Mouse (Mus musculus) limb, embryonic 15.5 days (tissue): Measurements from ENCODE around the gene Sorbs1. TPM values are rescaled to one million over a fixed set of nuclear protein-coding genes. Genes with fewer than 3 reads are reported as not detected.

Experiments used
- ATAC-seq: fragments of 200-750 bp; cut with Nextera tagmentation; 2 replicates; pipeline ENCODE4 v1.8.0; 2017; ENCODE audit warnings: low read depth, moderate TSS enrichment; ENCODE audit not compliant: insufficient number of reproducible peaks, low FRiP score, low TSS enrichment
- H3K27ac ChIP-seq: fragments of 300-500 bp; sonication (generic); 2 replicates; pipeline ENCODE4 v1.5.1; 2015; ENCODE audit warnings: moderate library complexity, mild to moderate bottlenecking, inconsistent platforms
- H3K27me3 ChIP-seq: fragments of 300-500 bp; sonication (generic); 2 replicates; pipeline ENCODE4 v1.6.1; 2015; ENCODE audit warnings: inconsistent platforms
- H3K36me3 ChIP-seq: fragments of 300-500 bp; sonication (generic); 2 replicates; pipeline ENCODE4 v1.6.1; 2015; ENCODE audit warnings: inconsistent platforms
- H3K4me1 ChIP-seq: fragments of 300-500 bp; sonication (generic); 2 replicates; pipeline ENCODE4 v1.6.1; 2015; ENCODE audit warnings: inconsistent platforms
- H3K4me2 ChIP-seq: fragments of 300-500 bp; sonication (generic); 2 replicates; pipeline ENCODE4 v1.6.1; 2015; ENCODE audit warnings: mild to moderate bottlenecking, inconsistent platforms
- H3K4me3 ChIP-seq: fragments of 300-500 bp; sonication (generic); 2 replicates; pipeline ENCODE4 v1.5.1; 2015; ENCODE audit warnings: mild to moderate bottlenecking, inconsistent platforms
- H3K9ac ChIP-seq: fragments of 300-500 bp; sonication (generic); 2 replicates; pipeline ENCODE4 v1.6.1; 2015; ENCODE audit warnings: inconsistent platforms
- H3K9me3 ChIP-seq: fragments of 300-500 bp; sonication (generic); 2 replicates; pipeline ENCODE4 v1.6.1; 2016; ENCODE audit warnings: inconsistent platforms
- WGBS: fragments of 180-500 bp; shearing (Covaris S2); methylation state at CpG from one replicate; pipeline ENCODE4 v1.1.7; 2015; 5-methylcytosine and 5-hydroxymethylcytosine counted together
- polyA plus RNA-seq: library from polyadenylated mRNA; unstranded; fragments of >200 nt; fragmentation: Nextera tagmentation; extraction: Ambion mirVana; gene quantifications from 2 replicates; pipeline ENCODE4 v1.2.1, GENCODE M21; 2015

Gene Sorbs1
- polyA plus RNA-seq, 1 experiment from 2014 or later: 45.6 TPM

- H3K4me3 ChIP-seq: no peak overlapping the region
- H3K9me3 ChIP-seq: no peaks in the 10 kb centered on the region
- H3K36me3 ChIP-seq: no peaks in the 10 kb centered on the region
- no peak for ATAC-seq
- H3K27ac ChIP-seq: no peak overlapping the region
- peaks cover 16% of the 10 kb centered on the region; the same call in 1 of the 2 replicates for H3K4me1 ChIP-seq
- H3K9ac ChIP-seq: no peak overlapping the region
- no peaks in the 10 kb centered on the region for H3K27me3 ChIP-seq
- no peak overlapping the region for H3K4me2 ChIP-seq
- WGBS: 85% methylated on average over 10 of the region's 10 CpGs
Measured at GRCm38 (mm10) chr19:40434042-40434869, 79.3 kb downstream of the Sorbs1 start.

- no peak for ATAC-seq
- no peaks in the 10 kb centered on the region for H3K36me3 ChIP-seq
- H3K27me3 ChIP-seq: no peaks in the 10 kb centered on the region
- H3K27ac ChIP-seq: no peak overlapping the region
- H3K9me3 ChIP-seq: no peaks in the 10 kb centered on the region
- H3K4me1 ChIP-seq: peaks cover 19% of the 10 kb centered on the region; the same call in 1 of the 2 replicates
- WGBS: 66% methylated on average over 8 of the region's 8 CpGs
- no peak overlapping the region for H3K9ac ChIP-seq
- H3K4me2 ChIP-seq: no peak overlapping the region
- no peak overlapping the region for H3K4me3 ChIP-seq
Measured at GRCm38 (mm10) chr19:40433316-40433912, 80.2 kb downstream of the Sorbs1 start.

- H3K4me1 ChIP-seq: peaks cover 17% of the 10 kb centered on the region; the same call in 1 of the 2 replicates
- no peak overlapping the region for H3K4me3 ChIP-seq
- H3K27me3 ChIP-seq: no peaks in the 10 kb centered on the region
- H3K4me2 ChIP-seq: no peak overlapping the region
- H3K9me3 ChIP-seq: no peaks in the 10 kb centered on the region
- H3K27ac ChIP-seq: no peak overlapping the region
- no peaks in the 10 kb centered on the region for H3K36me3 ChIP-seq
- H3K9ac ChIP-seq: no peak overlapping the region
- ATAC-seq: no peak
- 61% methylated on average over 4 of the region's 4 CpGs for WGBS
Measured at GRCm38 (mm10) chr19:40431969-40432368, 81.6 kb downstream of the Sorbs1 start.

DNA sequence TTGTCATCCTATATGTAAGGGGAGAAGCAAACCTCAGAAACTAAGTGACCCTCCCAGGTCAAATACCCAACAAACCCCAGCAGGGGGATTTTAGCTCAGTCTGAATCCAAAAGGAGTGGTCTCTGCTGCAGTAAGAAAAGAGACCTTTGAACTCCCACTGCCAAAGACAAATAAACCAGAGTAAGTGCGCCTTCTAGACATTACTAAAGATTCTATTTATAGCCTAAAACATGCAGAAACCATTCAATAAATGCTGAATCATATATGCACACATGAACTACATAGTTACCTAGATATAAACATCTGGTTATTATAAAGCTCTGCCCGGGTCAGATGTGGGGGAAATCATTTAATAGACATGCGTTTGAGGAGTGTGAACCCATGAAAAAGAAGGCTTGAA lies 84.0 kb downstream of the Sorbs1 start:
- H3K36me3 ChIP-seq: no peaks in the 10 kb centered on the region

GRCm38 (mm10) chr19:40429169-40429568 lies 84.4 kb downstream of the Sorbs1 start:
- Histone ChIP-seq H3K4me1 (peaks cover 25% of the 10 kb centered on the region), H3K4me2 (no peak overlapping the region), H3K4me3 (no peak overlapping the region), H3K27ac (no peak overlapping the region), H3K27me3 (no peaks in the 10 kb centered on the region), H3K9me3 (no peaks in the 10 kb centered on the region), H3K36me3 (no peaks in the 10 kb centered on the region), H3K9ac (no peak overlapping the region)
- no peak for ATAC-seq
- 88% methylated on average over 3 of the region's 3 CpGs for WGBS

More for the DNA sequence above, 84.0 kb downstream of the Sorbs1 start:
- H3K27ac ChIP-seq: no peak overlapping the region
- H3K4me1 ChIP-seq: peaks cover 25% of the 10 kb centered on the region
- H3K27me3 ChIP-seq: no peaks in the 10 kb centered on the region
- no peaks in the 10 kb centered on the region for H3K9me3 ChIP-seq
- H3K9ac ChIP-seq: no peak overlapping the region
- H3K4me2 ChIP-seq: no peak overlapping the region
- no peak for ATAC-seq
- no peak overlapping the region for H3K4me3 ChIP-seq
- WGBS: 43% methylated on average over 3 of the region's 3 CpGs

DNA sequence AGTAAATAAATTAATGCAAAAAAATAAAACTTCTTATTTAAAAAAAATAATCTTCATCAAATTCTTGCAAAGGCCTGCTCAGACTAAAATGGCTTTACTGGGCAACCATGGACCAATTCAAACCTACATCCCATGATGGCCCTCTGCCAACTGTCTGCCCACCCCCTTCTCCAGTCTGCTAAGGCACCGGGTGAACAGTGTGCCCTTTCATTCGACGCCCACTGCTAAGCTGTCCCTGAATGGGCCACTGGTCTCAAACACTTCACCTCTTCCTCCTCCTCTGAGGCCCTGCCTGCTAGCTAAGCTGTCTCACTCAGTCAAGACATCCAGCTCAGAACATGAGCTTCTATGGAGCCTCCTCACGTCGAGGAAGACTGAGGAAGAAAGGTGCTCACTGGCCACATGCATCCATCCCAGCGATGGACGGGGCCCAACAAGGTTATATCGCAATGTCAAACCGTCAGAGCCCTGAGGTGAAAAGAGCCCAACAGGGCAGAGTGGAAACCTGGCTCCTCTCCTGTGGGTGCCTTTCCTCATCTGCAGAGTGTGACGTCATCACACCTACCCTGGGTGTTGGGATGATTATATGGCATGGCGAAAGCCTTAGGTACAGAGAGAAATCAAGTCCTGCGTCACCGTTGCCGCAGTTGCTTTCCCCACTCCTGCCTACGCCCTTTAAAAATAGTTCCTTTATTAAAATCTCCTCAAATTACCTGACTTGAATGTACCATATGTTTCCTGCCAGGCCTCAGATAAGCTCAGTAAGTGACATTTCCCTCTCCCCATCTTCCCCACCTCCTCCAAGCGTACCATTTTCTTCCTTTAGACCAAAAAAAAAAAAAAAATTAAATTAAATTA lies 87.2 kb downstream of the Sorbs1 start:
- no peaks in the 10 kb centered on the region for H3K27me3 ChIP-seq
- no peaks in the 10 kb centered on the region for H3K9me3 ChIP-seq
- H3K9ac ChIP-seq: no peak overlapping the region
- no peak overlapping the region for H3K4me2 ChIP-seq
- 68% methylated on average over 16 of the region's 16 CpGs for WGBS
- no peaks in the 10 kb centered on the region for H3K36me3 ChIP-seq
- H3K27ac ChIP-seq: peak overlapping the region; percentile 82
- peaks cover 16% of the 10 kb centered on the region for H3K4me1 ChIP-seq
- peak; percentile 80 for ATAC-seq
- no peak overlapping the region for H3K4me3 ChIP-seq

- no peak overlapping the region for H3K4me3 ChIP-seq
- no peak overlapping the region for H3K9ac ChIP-seq
Measured at GRCm38 (mm10) chr19:40425326-40425725, 88.3 kb downstream of the Sorbs1 start.

GRCm38 (mm10) chr19:40421037-40421436 lies 92.5 kb downstream of the Sorbs1 start:
- H3K9ac ChIP-seq: no peak overlapping the region
- H3K4me3 ChIP-seq: no peak overlapping the region
- H3K4me1 ChIP-seq: peaks cover 11% of the 10 kb centered on the region
- WGBS: 61% methylated on average over 7 of the region's 7 CpGs
- no peaks in the 10 kb centered on the region for H3K9me3 ChIP-seq
- H3K4me2 ChIP-seq: no peak overlapping the region
- H3K36me3 ChIP-seq: no peaks in the 10 kb centered on the region
- no peak for ATAC-seq
- no peaks in the 10 kb centered on the region for H3K27me3 ChIP-seq
- no peak overlapping the region for H3K27ac ChIP-seq

More at GRCm38 (mm10) chr19:40425326-40425725, 88.3 kb downstream of the Sorbs1 start:
- no peaks in the 10 kb centered on the region for H3K27me3 ChIP-seq
- 0 out of 2 replicates have a peak, but pooled peaks have one; percentile 27 for ATAC-seq
- H3K36me3 ChIP-seq: no peaks in the 10 kb centered on the region
- 20% methylated on average over 5 of the region's 5 CpGs for WGBS
- no peaks in the 10 kb centered on the region for H3K9me3 ChIP-seq
- peak overlapping the region; percentile 82 for H3K27ac ChIP-seq
- H3K4me1 ChIP-seq: peaks cover 16% of the 10 kb centered on the region
- no peak overlapping the region for H3K4me2 ChIP-seq

DNA sequence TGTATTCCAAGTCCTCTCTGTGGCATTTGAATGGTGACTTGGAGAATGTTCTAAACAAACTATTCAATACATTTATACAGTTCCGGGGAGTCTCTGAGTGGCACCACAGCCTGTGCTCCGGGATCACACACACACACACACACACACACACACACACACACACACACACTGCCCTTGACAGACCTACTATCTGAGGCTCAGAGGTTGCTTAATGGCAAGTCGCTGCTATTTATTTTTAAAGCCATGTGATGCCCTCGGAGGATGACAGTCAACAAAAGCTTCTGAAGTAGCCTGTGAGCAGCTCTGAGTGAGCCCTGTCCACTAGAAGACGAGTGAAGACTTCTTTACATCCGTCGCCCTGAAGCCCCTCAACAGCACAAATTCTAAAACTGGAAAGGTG lies 94.3 kb downstream of the Sorbs1 start:
- H3K4me1 ChIP-seq: peaks cover 14% of the 10 kb centered on the region
- H3K36me3 ChIP-seq: no peaks in the 10 kb centered on the region
- ATAC-seq: no peak
- no peaks in the 10 kb centered on the region for H3K9me3 ChIP-seq
- no peak overlapping the region for H3K9ac ChIP-seq
- 84% methylated on average over 7 of the region's 7 CpGs for WGBS
- no peak overlapping the region for H3K4me2 ChIP-seq
- no peak overlapping the region for H3K4me3 ChIP-seq
- H3K27me3 ChIP-seq: no peaks in the 10 kb centered on the region
- H3K27ac ChIP-seq: no peak overlapping the region

DNA sequence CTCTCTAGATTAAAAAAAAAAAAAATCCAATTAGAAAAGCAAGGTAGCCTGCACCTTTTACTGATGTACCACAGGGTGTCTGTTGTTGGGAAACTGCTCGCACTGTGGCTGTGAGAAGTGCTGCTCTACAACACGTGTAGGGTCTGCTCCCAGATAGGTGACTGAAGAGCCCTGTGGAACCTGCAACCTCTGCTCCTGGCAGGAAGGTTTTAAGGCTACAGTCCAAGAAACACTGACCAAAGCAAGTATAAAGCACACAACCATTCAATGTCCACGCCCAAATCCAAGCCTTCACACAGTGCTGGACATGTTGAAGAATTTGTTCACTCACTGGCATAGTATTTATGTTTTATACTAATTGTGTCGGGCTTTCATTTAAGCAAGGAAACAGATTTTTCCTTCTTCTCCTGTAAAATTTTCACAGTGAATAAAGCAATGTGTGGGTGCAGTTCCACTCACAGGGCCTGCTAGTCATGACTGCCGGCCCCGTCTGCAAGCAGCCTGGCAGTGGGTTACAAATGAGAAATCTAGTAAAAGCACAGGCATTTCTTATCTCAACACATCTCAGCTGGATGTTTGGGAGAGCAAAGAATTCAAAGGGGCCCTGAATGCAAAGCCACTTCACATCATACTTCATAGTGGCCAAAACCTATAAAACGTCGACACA lies 96.3 kb downstream of the Sorbs1 start:
- H3K27ac ChIP-seq: peak overlapping the region; percentile 33
- H3K9me3 ChIP-seq: no peaks in the 10 kb centered on the region
- no peaks in the 10 kb centered on the region for H3K36me3 ChIP-seq
- peaks cover 17% of the 10 kb centered on the region for H3K4me1 ChIP-seq
- no peaks in the 10 kb centered on the region for H3K27me3 ChIP-seq
- WGBS: 46% methylated on average over 8 of the region's 8 CpGs
- no peak for ATAC-seq
- H3K9ac ChIP-seq: no peak overlapping the region
- no peak overlapping the region for H3K4me2 ChIP-seq
- no peak overlapping the region for H3K4me3 ChIP-seq

DNA sequence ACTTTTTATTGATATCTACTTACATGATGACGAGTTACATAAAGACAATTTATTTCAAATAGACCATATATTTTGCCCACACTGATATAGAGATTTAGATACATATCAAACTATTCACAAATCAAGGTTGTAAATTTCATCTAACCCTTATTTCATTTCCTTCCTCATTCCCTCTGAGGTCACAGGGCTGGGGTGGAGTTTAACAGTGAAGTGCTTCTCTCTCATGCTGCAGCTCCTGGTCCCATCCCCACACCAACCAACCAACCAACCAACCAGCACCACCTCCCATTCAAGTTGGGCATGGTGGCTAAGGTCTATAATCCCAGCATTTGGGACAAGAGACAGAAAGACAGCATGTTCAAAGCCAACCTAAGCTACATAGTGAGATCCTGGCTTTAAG lies 97.9 kb downstream of the Sorbs1 start:
- no peak overlapping the region for H3K27ac ChIP-seq
- H3K4me1 ChIP-seq: peaks cover 25% of the 10 kb centered on the region
- no peaks in the 10 kb centered on the region for H3K9me3 ChIP-seq
- WGBS: 84% methylated on average over 1 of the region's 1 CpGs
- H3K4me3 ChIP-seq: no peak overlapping the region
- H3K27me3 ChIP-seq: no peaks in the 10 kb centered on the region
- ATAC-seq: no peak
- no peak overlapping the region for H3K9ac ChIP-seq
- H3K36me3 ChIP-seq: no peaks in the 10 kb centered on the region
- H3K4me2 ChIP-seq: no peak overlapping the region
